Mouse (Mus musculus) CD4-positive helper T cell, adult 2 months (primary cell): Measurements from ENCODE around the gene Selenbp1.

Source experiments
- DNase-seq: peaks from one replicate; pipeline ENCODE4 v3.0.0-alpha.2; 2012; ENCODE audit warnings: low read depth, missing footprints, low spot score

Gene Selenbp1

DNA sequence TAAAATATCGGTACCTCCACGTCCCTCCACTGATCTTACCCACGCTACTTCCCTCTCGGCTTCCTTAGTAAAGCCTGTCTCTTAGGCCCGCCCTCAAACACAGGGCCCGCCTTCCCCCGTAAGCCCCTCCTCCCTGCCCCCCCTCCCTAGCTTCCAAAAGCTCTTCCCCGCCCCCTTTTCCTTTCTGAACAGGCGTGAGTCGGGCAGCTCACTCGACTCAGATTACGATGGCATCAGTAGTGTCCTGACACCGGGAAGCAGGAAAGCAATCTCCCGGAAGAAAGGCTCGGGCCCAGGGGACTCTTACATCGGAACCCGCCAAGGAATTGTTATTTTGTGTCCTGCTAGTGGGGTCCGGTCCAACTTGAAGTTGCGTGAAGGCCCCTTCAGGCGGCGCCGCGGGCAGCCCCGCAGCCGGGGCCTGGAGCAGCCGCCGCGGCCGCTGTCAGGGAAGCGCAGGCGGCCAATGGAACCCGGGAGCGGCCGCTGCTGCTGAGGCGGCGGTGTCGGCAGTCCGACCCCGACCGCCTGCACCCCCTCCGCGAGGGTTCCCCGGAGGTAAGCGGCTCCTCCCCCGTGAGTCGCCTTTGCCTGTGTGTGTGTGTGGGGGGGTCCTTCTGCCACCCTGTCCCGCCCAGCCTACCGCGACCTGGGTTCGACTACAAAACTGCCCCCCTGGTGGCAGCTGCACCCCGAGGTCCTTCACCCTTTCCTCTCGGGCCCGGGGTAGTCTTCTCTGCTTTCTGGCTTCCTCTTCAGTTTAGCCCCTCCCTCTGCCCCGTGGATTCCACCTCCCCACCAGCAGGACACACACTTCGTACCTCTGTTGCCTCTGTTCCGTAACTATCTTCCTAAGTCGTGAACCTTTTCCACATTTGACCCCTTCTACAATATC, 41.9 kb downstream of the Selenbp1 start, which contains the start of gene Pi4kb:
Pi4kb (plus strand) TSS at position 204 of the 895 bp plus-strand sequence.
- peak; percentile 95 for DNase-seq

DNA sequence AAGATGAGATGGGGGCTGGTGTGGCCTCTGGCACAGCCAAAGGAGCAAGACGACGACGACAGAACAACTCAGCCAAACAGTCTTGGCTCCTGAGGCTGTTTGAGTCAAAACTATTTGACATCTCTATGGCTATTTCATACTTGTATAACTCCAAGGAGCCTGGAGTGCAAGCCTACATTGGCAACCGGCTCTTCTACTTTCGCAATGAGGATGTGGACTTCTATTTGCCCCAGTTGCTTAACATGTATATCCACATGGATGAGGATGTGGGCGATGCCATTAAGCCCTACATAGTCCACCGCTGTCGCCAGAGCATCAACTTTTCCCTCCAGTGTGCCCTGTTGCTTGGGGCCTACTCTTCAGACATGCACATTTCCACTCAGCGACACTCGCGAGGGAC, 51.5 kb downstream of the Selenbp1 start:
- no peak for DNase-seq

DNA sequence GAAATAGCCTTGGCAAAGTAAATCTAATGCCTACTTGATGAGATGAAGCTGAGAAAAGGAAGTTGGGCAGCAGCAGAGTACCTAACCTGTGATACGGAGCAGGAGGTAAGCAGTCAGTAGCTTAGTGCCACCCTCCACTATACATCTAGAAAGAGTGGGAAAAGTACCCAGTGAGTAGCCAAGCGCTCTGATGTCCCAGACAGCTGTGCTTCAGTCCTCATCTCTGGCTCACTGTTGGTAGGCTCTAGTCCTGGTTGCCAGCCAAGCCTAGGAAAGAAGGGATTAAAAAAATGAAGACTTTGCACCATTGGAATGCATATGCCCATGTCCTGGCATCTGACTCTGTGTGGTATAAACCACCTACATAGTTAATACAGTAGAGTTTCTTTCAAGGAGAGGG, 52.7 kb downstream of the Selenbp1 start:
- DNase-seq: no peak

DNA sequence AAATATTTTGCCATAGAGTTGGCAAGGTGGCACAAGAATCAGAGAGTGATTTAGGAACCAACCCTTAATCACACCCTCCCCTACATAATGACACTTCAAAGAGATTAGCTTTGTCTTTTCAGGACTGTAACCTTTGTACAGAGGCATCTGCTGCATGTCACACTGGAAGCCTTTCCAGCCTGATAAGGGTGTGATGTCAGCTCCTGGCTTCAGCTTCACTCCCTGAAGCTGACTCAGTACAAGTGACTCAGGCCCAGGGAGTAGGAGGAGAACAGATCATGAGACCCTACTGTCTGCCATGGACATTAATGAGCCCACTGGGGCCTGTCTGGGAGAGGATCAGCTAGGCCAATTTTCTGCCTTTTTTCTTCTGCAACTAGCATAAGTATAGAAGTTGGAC, 54.7 kb downstream of the Selenbp1 start:
- DNase-seq: no peak

- DNase-seq: no peak
Observed at GRCm38 (mm10) chr3:94989159-94989761, 56.4 kb downstream of the Selenbp1 start.
